Mouse (Mus musculus): Measurements from ENCODE around the gene Tmbim7. TPM values are rescaled to one million over a fixed set of nuclear protein-coding genes. Genes with fewer than 3 reads are reported as not detected.

Tmbim7 gene
- polyA plus RNA-seq, 1 experiment from 2014 or later, result not detected

- Histone ChIP-seq H3K4me2 (replicated peaks; ENCODE audit: low read depth, low read length) (no peak overlapping the region), H3K9me3 (ENCODE audit: control insufficient read depth, low read length) (no peaks in the 10 kb centered on the region), H3K4me3 (ENCODE audit: low read depth, low read length) (no peak overlapping the region), H3K27me3 (ENCODE audit: control insufficient read depth, insufficient read depth, low read length) (no peaks in the 10 kb centered on the region), H3K4me1 (replicated peaks; ENCODE audit: control insufficient read depth, insufficient read depth, low read length) (no peaks in the 10 kb centered on the region), H3K27ac (ENCODE audit: low read depth, low read length) (no peak overlapping the region), H3K36me3 (ENCODE audit: control insufficient read depth, insufficient read depth, low read length) (0 out of 2 replicates have a peak, but pooled peaks cover 2% of the 10 kb centered on the region), H3K9ac (ENCODE audit: low read depth, low read length) (no peak overlapping the region)
- WGBS, result 71% methylated on average over 4 of the region's 4 CpGs
- peak; percentile 21 for DNase-seq (ENCODE audit: low spot score)
- no peak for ATAC-seq (ENCODE audit: low FRiP score)
Measured at GRCm38 (mm10) chr5:3633951-3634350, 17.0 kb upstream of the Tmbim7 start.

DNA sequence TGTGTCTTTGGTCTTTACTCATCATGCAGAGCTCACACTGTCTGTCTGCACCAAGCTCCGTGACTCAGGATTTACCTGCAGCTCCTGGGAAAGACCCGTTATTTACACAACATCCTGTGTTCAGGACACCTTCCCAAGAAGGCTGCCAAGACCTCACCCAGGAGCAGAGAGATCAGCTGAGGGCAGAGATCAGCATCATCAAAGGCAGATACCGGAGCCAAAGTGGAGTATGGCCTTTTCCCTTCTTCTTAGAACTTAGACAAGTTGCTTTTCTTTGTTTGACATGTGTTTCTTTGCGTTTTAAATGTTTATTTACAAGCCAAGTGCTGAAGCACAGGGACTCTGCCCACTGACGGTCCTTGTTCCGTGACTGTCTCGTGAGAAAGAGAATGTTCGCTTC lies 15.7 kb upstream of the Tmbim7 start:
- H3K36me3 ChIP-seq (ENCODE audit: control insufficient read depth, insufficient read depth, low read length), result 0 out of 2 replicates have a peak, but pooled peaks cover 2% of the 10 kb centered on the region
- no peaks in the 10 kb centered on the region for H3K4me1 ChIP-seq (replicated peaks; ENCODE audit: control insufficient read depth, insufficient read depth, low read length)
- no peak overlapping the region for H3K4me2 ChIP-seq (replicated peaks; ENCODE audit: low read depth, low read length)
- H3K9ac ChIP-seq (ENCODE audit: low read depth, low read length), result no peak overlapping the region
- no peak overlapping the region for H3K4me3 ChIP-seq (ENCODE audit: low read depth, low read length)
- H3K27ac ChIP-seq (ENCODE audit: low read depth, low read length), result no peak overlapping the region
- H3K27me3 ChIP-seq (ENCODE audit: control insufficient read depth, insufficient read depth, low read length), result no peaks in the 10 kb centered on the region
- DNase-seq (ENCODE audit: low spot score), result no peak
- no peaks in the 10 kb centered on the region for H3K9me3 ChIP-seq (ENCODE audit: control insufficient read depth, low read length)
- WGBS, result 90% methylated on average over 8 of the region's 8 CpGs
- no peak for ATAC-seq (ENCODE audit: low FRiP score)

DNA sequence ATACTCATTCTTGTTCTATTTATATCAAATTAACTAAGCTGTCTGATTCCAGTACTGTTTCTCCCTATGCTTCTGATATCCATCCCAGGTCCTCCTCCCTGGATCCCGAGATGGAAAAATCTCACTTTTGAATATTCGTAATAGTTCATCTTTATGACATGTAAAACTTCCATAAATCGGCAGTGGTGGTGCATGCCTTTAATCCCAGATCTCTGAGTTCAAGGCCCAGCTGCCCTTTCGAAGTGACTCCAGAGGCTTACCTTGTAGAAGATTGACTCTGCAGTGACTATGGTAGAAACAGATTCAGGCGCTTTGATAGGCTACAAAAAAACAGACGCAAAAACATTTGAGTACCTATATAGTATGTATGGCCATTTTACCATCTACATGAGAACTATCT lies 6.4 kb upstream of the Tmbim7 start:
- Histone ChIP-seq H3K4me1 (replicated peaks; ENCODE audit: control insufficient read depth, insufficient read depth, low read length) (no peaks in the 10 kb centered on the region), H3K9ac (ENCODE audit: low read depth, low read length) (no peak overlapping the region), H3K27me3 (ENCODE audit: control insufficient read depth, insufficient read depth, low read length) (no peaks in the 10 kb centered on the region), H3K4me3 (ENCODE audit: low read depth, low read length) (no peak overlapping the region), H3K4me2 (replicated peaks; ENCODE audit: low read depth, low read length) (no peak overlapping the region), H3K9me3 (ENCODE audit: control insufficient read depth, low read length) (no peaks in the 10 kb centered on the region), H3K36me3 (ENCODE audit: control insufficient read depth, insufficient read depth, low read length) (0 out of 2 replicates have a peak, but pooled peaks cover 2% of the 10 kb centered on the region), H3K27ac (ENCODE audit: low read depth, low read length) (no peak overlapping the region)
- DNase-seq (ENCODE audit: low spot score), result no peak
- 95% methylated on average over 6 of the region's 6 CpGs for WGBS
- no peak for ATAC-seq (ENCODE audit: low FRiP score)

- Histone ChIP-seq H3K27ac (ENCODE audit: low read depth, low read length) (no peak overlapping the region), H3K4me2 (replicated peaks; ENCODE audit: low read depth, low read length) (no peak overlapping the region), H3K4me3 (ENCODE audit: low read depth, low read length) (no peak overlapping the region), H3K9ac (ENCODE audit: low read depth, low read length) (no peak overlapping the region), H3K4me1 (replicated peaks; ENCODE audit: control insufficient read depth, insufficient read depth, low read length) (no peaks in the 10 kb centered on the region), H3K36me3 (ENCODE audit: control insufficient read depth, insufficient read depth, low read length) (0 out of 2 replicates have a peak, but pooled peaks cover 2% of the 10 kb centered on the region), H3K27me3 (ENCODE audit: control insufficient read depth, insufficient read depth, low read length) (no peaks in the 10 kb centered on the region), H3K9me3 (ENCODE audit: control insufficient read depth, low read length) (no peaks in the 10 kb centered on the region)
- WGBS, result 89% methylated on average over 6 of the region's 6 CpGs
- DNase-seq (ENCODE audit: low spot score) (no peak), ATAC-seq (ENCODE audit: low FRiP score) (no peak)
Measured at GRCm38 (mm10) chr5:3645326-3645725, 5.7 kb upstream of the Tmbim7 start.

- H3K9ac ChIP-seq (ENCODE audit: low read depth, low read length), result peak overlapping the region; percentile 93
- H3K36me3 ChIP-seq (ENCODE audit: control insufficient read depth, insufficient read depth, low read length), result 0 out of 2 replicates have a peak, but pooled peaks cover 2% of the 10 kb centered on the region
- ATAC-seq (ENCODE audit: low FRiP score) (no peak), DNase-seq (ENCODE audit: low spot score) (peak; percentile 9)
- peak overlapping the region; percentile 95 for H3K4me3 ChIP-seq (ENCODE audit: low read depth, low read length)
- H3K4me1 ChIP-seq (replicated peaks; ENCODE audit: control insufficient read depth, insufficient read depth, low read length), result no peaks in the 10 kb centered on the region
- no peaks in the 10 kb centered on the region for H3K27me3 ChIP-seq (ENCODE audit: control insufficient read depth, insufficient read depth, low read length)
- no peaks in the 10 kb centered on the region for H3K9me3 ChIP-seq (ENCODE audit: control insufficient read depth, low read length)
- H3K27ac ChIP-seq (ENCODE audit: low read depth, low read length), result no peak overlapping the region
- WGBS, result 26% methylated on average over 6 of the region's 6 CpGs
- H3K4me2 ChIP-seq (replicated peaks; ENCODE audit: low read depth, low read length), result peak overlapping the region; percentile 56
Measured at GRCm38 (mm10) chr5:3646539-3646938, 4.4 kb upstream of the Tmbim7 start.

DNA sequence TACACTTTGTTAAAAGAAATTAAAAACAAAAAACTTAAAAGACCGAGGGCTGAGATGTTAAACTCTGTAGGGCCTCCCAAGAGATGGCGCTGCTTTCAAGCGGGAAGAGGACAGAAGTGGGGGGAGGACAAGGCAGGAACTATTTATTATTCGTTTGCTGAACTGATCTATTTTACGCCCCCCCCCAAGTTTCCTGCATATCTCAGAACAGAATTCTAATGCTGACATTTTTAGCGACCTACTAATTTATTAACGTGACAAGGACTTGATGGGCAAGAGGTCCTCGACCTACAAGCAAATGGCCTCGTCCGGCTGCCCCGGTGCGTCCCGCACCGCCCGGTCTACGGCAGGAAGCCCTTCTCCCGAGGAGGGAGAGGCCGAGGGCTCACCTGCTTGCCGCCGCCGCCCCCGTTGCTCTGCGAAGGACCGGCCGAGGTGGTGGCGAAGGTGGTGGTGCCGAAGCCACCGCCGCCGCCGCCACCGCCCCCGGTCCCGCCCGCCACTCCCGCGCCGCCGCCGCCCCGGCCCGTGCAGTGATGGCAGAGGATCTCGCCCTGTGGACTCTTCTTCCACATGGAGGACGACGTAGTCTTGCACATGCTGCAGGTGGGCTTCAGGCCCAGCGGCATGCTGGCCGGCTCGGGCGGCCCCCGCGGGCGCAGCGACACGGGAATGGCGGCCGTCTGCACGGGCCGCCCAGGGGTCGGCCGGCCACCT lies 3.8 kb upstream of the Tmbim7 start:
- Histone ChIP-seq H3K4me3 (ENCODE audit: low read depth, low read length) (peak overlapping the region; percentile 95), H3K9ac (ENCODE audit: low read depth, low read length) (peak overlapping the region; percentile 93), H3K36me3 (ENCODE audit: control insufficient read depth, insufficient read depth, low read length) (no peaks in the 10 kb centered on the region), H3K4me1 (replicated peaks; ENCODE audit: control insufficient read depth, insufficient read depth, low read length) (no peaks in the 10 kb centered on the region), H3K27ac (ENCODE audit: low read depth, low read length) (peak overlapping the region; percentile 88), H3K9me3 (ENCODE audit: control insufficient read depth, low read length) (no peaks in the 10 kb centered on the region), H3K27me3 (ENCODE audit: control insufficient read depth, insufficient read depth, low read length) (no peaks in the 10 kb centered on the region), H3K4me2 (replicated peaks; ENCODE audit: low read depth, low read length) (peak overlapping the region; percentile 56)
- under 1% methylated on average over 44 of the region's 60 CpGs for WGBS
- peak; percentile 64 for DNase-seq (ENCODE audit: low spot score)
- ATAC-seq (ENCODE audit: low FRiP score), result peak; percentile 58

DNA sequence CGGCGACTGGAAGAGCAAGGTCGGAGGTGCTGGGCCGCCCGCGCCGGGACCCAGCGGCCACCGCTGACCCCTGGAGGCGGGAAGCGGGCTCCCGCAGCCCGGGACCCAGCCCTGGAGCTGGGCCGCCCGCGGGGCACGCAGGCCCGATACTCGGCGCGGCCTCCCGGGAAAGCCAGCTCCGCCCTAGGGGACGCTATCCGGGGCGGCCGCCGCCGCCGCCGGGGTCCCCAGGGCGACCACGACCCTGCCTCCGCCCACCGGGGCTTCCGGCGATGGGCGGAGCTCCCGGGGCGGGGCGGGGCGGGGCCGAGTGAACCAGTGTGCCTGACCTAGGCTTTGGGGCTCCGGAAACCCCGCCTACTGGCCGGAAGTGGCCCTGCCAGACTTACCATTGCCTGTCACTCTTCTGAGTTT lies 3.3 kb upstream of the Tmbim7 start:
- ATAC-seq (ENCODE audit: low FRiP score), result peak; percentile 98
- no peaks in the 10 kb centered on the region for H3K36me3 ChIP-seq (ENCODE audit: control insufficient read depth, insufficient read depth, low read length)
- H3K9me3 ChIP-seq (ENCODE audit: control insufficient read depth, low read length), result no peaks in the 10 kb centered on the region
- peak overlapping the region; percentile 93 for H3K9ac ChIP-seq (ENCODE audit: low read depth, low read length)
- peak; percentile 93 for DNase-seq (ENCODE audit: low spot score)
- H3K27me3 ChIP-seq (ENCODE audit: control insufficient read depth, insufficient read depth, low read length), result no peaks in the 10 kb centered on the region
- peak overlapping the region; percentile 56 for H3K4me2 ChIP-seq (replicated peaks; ENCODE audit: low read depth, low read length)
- peak overlapping the region; percentile 95 for H3K4me3 ChIP-seq (ENCODE audit: low read depth, low read length)
- 2% methylated on average over 20 of the region's 46 CpGs for WGBS
- no peaks in the 10 kb centered on the region for H3K4me1 ChIP-seq (replicated peaks; ENCODE audit: control insufficient read depth, insufficient read depth, low read length)
- peak overlapping the region; percentile 88 for H3K27ac ChIP-seq (ENCODE audit: low read depth, low read length)

GRCm38 (mm10) chr5:3648206-3648848 lies 2.7 kb upstream of the Tmbim7 start:
- WGBS, result 54% methylated on average over 4 of the region's 4 CpGs
- Histone ChIP-seq H3K9ac (ENCODE audit: low read depth, low read length) (no peak overlapping the region), H3K9me3 (ENCODE audit: control insufficient read depth, low read length) (no peaks in the 10 kb centered on the region), H3K27me3 (ENCODE audit: control insufficient read depth, insufficient read depth, low read length) (no peaks in the 10 kb centered on the region), H3K4me3 (ENCODE audit: low read depth, low read length) (no peak overlapping the region; the same call in 1 of the 2 replicates), H3K4me2 (replicated peaks; ENCODE audit: low read depth, low read length) (no peak overlapping the region), H3K27ac (ENCODE audit: low read depth, low read length) (no peak overlapping the region), H3K4me1 (replicated peaks; ENCODE audit: control insufficient read depth, insufficient read depth, low read length) (no peaks in the 10 kb centered on the region), H3K36me3 (ENCODE audit: control insufficient read depth, insufficient read depth, low read length) (no peaks in the 10 kb centered on the region)
- peak; percentile 62 for ATAC-seq (ENCODE audit: low FRiP score)
- no peak for DNase-seq (ENCODE audit: low spot score)

- DNase-seq (ENCODE audit: low spot score) (no peak), ATAC-seq (ENCODE audit: low FRiP score) (no peak)
- Histone ChIP-seq H3K4me1 (replicated peaks; ENCODE audit: control insufficient read depth, insufficient read depth, low read length) (no peaks in the 10 kb centered on the region), H3K27ac (ENCODE audit: low read depth, low read length) (no peak overlapping the region), H3K9ac (ENCODE audit: low read depth, low read length) (no peak overlapping the region), H3K4me2 (replicated peaks; ENCODE audit: low read depth, low read length) (no peak overlapping the region), H3K9me3 (ENCODE audit: control insufficient read depth, low read length) (no peaks in the 10 kb centered on the region), H3K27me3 (ENCODE audit: control insufficient read depth, insufficient read depth, low read length) (no peaks in the 10 kb centered on the region), H3K36me3 (ENCODE audit: control insufficient read depth, insufficient read depth, low read length) (no peaks in the 10 kb centered on the region), H3K4me3 (ENCODE audit: low read depth, low read length) (no peak overlapping the region)
- 74% methylated on average over 4 of the region's 4 CpGs for WGBS
Measured at GRCm38 (mm10) chr5:3648849-3649210, 2.2 kb upstream of the Tmbim7 start.
